Mouse (Mus musculus): ENCODE data around the gene Cenpt. TPM values are rescaled to one million over a fixed set of nuclear protein-coding genes. Genes with fewer than 3 reads are reported as not detected.

Gene Cenpt
- polyA plus RNA-seq, 1 experiment from 2014 or later: 40.5 TPM

- Histone ChIP-seq H3K27ac (replicated peaks) (peak overlapping the region; percentile 80), H3K9ac (no peak overlapping the region), H3K4me2 (peak overlapping the region; percentile 39), H3K9me3 (no peaks in the 10 kb centered on the region), H3K4me1 (peaks cover 40% of the 10 kb centered on the region), H3K4me3 (peak overlapping the region; percentile 18), H3K36me3 (peaks cover 22% of the 10 kb centered on the region), H3K27me3 (replicated peaks) (peaks cover 10% of the 10 kb centered on the region; the same call in 1 of the 2 replicates)
- no peak for ATAC-seq (ENCODE audit: extremely low read depth, insufficient number of reproducible peaks, low FRiP score, low TSS enrichment)
- 83% methylated on average over 6 of the region's 6 CpGs for WGBS
Observed at GRCm38 (mm10) chr8:105801153-105801904, 51.7 kb downstream of the Cenpt start.

GRCm38 (mm10) chr8:105799091-105799812 lies 53.8 kb downstream of the Cenpt start:
- H3K27me3 ChIP-seq (replicated peaks): peaks cover 28% of the 10 kb centered on the region

GRCm38 (mm10) chr8:105798408-105798807 lies 54.7 kb downstream of the Cenpt start:
- peak overlapping the region; percentile 55 for H3K4me2 ChIP-seq
- no peak overlapping the region for H3K4me3 ChIP-seq
- no peak for ATAC-seq (ENCODE audit: extremely low read depth, insufficient number of reproducible peaks, low FRiP score, low TSS enrichment)
- peaks cover 50% of the 10 kb centered on the region for H3K4me1 ChIP-seq
- H3K36me3 ChIP-seq: peaks cover 12% of the 10 kb centered on the region
- no peaks in the 10 kb centered on the region for H3K9me3 ChIP-seq
- H3K9ac ChIP-seq: no peak overlapping the region
- 95% methylated on average over 5 of the region's 5 CpGs for WGBS
- H3K27ac ChIP-seq (replicated peaks): peak overlapping the region; percentile 80
- peaks cover 28% of the 10 kb centered on the region for H3K27me3 ChIP-seq (replicated peaks)

More at GRCm38 (mm10) chr8:105799091-105799812, 53.8 kb downstream of the Cenpt start:
- H3K27ac ChIP-seq (replicated peaks): peak overlapping the region; percentile 80
- peak overlapping the region; percentile 13 for H3K4me3 ChIP-seq
- H3K4me2 ChIP-seq: peak overlapping the region; percentile 55
- ATAC-seq (ENCODE audit: extremely low read depth, insufficient number of reproducible peaks, low FRiP score, low TSS enrichment): peak; percentile 60; the same call in 1 of the 2 replicates
- no peak overlapping the region; the same call in 1 of the 2 replicates for H3K9ac ChIP-seq
- 30% methylated on average over 8 of the region's 8 CpGs for WGBS
- peaks cover 49% of the 10 kb centered on the region for H3K4me1 ChIP-seq
- peaks cover 16% of the 10 kb centered on the region for H3K36me3 ChIP-seq
- H3K9me3 ChIP-seq: no peaks in the 10 kb centered on the region

- 83% methylated on average over 1 of the region's 1 CpGs for WGBS
Observed at GRCm38 (mm10) chr8:105795785-105796184, 57.3 kb downstream of the Cenpt start.

More at GRCm38 (mm10) chr8:105795785-105796184, 57.3 kb downstream of the Cenpt start:
- Histone ChIP-seq H3K4me1 (peaks cover 36% of the 10 kb centered on the region), H3K27me3 (replicated peaks) (peaks cover 30% of the 10 kb centered on the region), H3K9ac (no peak overlapping the region), H3K9me3 (no peaks in the 10 kb centered on the region), H3K4me3 (no peak overlapping the region), H3K4me2 (no peak overlapping the region), H3K36me3 (peaks cover 11% of the 10 kb centered on the region), H3K27ac (replicated peaks) (no peak overlapping the region)
- ATAC-seq (ENCODE audit: extremely low read depth, insufficient number of reproducible peaks, low FRiP score, low TSS enrichment): no peak

Other genes starting within 250 kb of the Cenpt start
- 32.1 and 32.5 TPM in 2 replicates for gene Ripor1, start 248.0 kb downstream of the Cenpt start, polyA plus RNA-seq (2015; fragmentation: Nextera tagmentation; extraction: Ambion mirVana)
- gene Ctcf, start 216.7 kb downstream of the Cenpt start, polyA plus RNA-seq (2015; fragmentation: Nextera tagmentation; extraction: Ambion mirVana): 67.1 and 76.2 TPM in 2 replicates
- 0.23 TPM in 1 of 2 replicates, not detected in the other for gene Agrp, start 215.9 kb downstream of the Cenpt start, polyA plus RNA-seq (2015; fragmentation: Nextera tagmentation; extraction: Ambion mirVana)
- gene Carmil2, start 167.0 kb downstream of the Cenpt start, polyA plus RNA-seq (2015; fragmentation: Nextera tagmentation; extraction: Ambion mirVana): 0.27 TPM in 2 replicates
- 41.6 and 44.0 TPM in 2 replicates for gene Acd, start 152.2 kb downstream of the Cenpt start, polyA plus RNA-seq (2015; fragmentation: Nextera tagmentation; extraction: Ambion mirVana)
- gene Pard6a, start 152.1 kb downstream of the Cenpt start, polyA plus RNA-seq (2015; fragmentation: Nextera tagmentation; extraction: Ambion mirVana): 11.6 and 11.9 TPM in 2 replicates
- gene 4933405L10Rik, start 145.6 kb downstream of the Cenpt start, polyA plus RNA-seq (2015; fragmentation: Nextera tagmentation; extraction: Ambion mirVana): not detected in 2 replicates
- gene Enkd1, start 145.1 kb downstream of the Cenpt start, polyA plus RNA-seq (2015; fragmentation: Nextera tagmentation; extraction: Ambion mirVana): 12.5 and 13.3 TPM in 2 replicates
- gene Gfod2, start 94.6 kb downstream of the Cenpt start, polyA plus RNA-seq (2015; fragmentation: Nextera tagmentation; extraction: Ambion mirVana): 9.6 and 12.1 TPM in 2 replicates
- 9.2 and 9.8 TPM in 2 replicates for gene Ranbp10, start 25.9 kb downstream of the Cenpt start, polyA plus RNA-seq (2015; fragmentation: Nextera tagmentation; extraction: Ambion mirVana)
- gene Tsnaxip1, start 25.5 kb downstream of the Cenpt start, polyA plus RNA-seq (2015; fragmentation: Nextera tagmentation; extraction: Ambion mirVana): 0.19 TPM in 1 of 2 replicates, not detected in the other
- 44.8 and 47.1 TPM in 2 replicates for gene Thap11, start 1.9 kb upstream of the Cenpt start, polyA plus RNA-seq (2015; fragmentation: Nextera tagmentation; extraction: Ambion mirVana)
- gene Nutf2, start 7.3 kb upstream of the Cenpt start, polyA plus RNA-seq (2015; fragmentation: Nextera tagmentation; extraction: Ambion mirVana): 177 and 212 TPM in 2 replicates
- 28.9 and 30.6 TPM in 2 replicates for gene Edc4, start 27.6 kb upstream of the Cenpt start, polyA plus RNA-seq (2015; fragmentation: Nextera tagmentation; extraction: Ambion mirVana)
- 0.52 and 0.88 TPM in 2 replicates for gene Nrn1l, start 40.3 kb upstream of the Cenpt start, polyA plus RNA-seq (2015; fragmentation: Nextera tagmentation; extraction: Ambion mirVana)
- 23.6 and 24.6 TPM in 2 replicates for gene Pskh1, start 47.2 kb upstream of the Cenpt start, polyA plus RNA-seq (2015; fragmentation: Nextera tagmentation; extraction: Ambion mirVana)
- 0.74 and 1.1 TPM in 2 replicates for gene Ctrl, start 80.6 kb upstream of the Cenpt start, polyA plus RNA-seq (2015; fragmentation: Nextera tagmentation; extraction: Ambion mirVana)
- 51.9 and 61.3 TPM in 2 replicates for gene Psmb10, start 85.2 kb upstream of the Cenpt start, polyA plus RNA-seq (2015; fragmentation: Nextera tagmentation; extraction: Ambion mirVana)
- 1.5 and 3.0 TPM in 2 replicates for gene Lcat, start 90.1 kb upstream of the Cenpt start, polyA plus RNA-seq (2015; fragmentation: Nextera tagmentation; extraction: Ambion mirVana)
- gene Slc12a4, start 112.8 kb upstream of the Cenpt start, polyA plus RNA-seq (2015; fragmentation: Nextera tagmentation; extraction: Ambion mirVana): 37.7 and 39.4 TPM in 2 replicates
- gene Dpep3, start 126.2 kb upstream of the Cenpt start, polyA plus RNA-seq (2015; fragmentation: Nextera tagmentation; extraction: Ambion mirVana): not detected in 2 replicates
- 16.4 and 16.7 TPM in 2 replicates for gene Dus2, start 138.1 kb upstream of the Cenpt start, polyA plus RNA-seq (2015; fragmentation: Nextera tagmentation; extraction: Ambion mirVana)
- 0.22 and 0.35 TPM in 2 replicates for gene Dpep2nb, start 152.7 kb upstream of the Cenpt start, polyA plus RNA-seq (2015; fragmentation: Nextera tagmentation; extraction: Ambion mirVana)
- 12.2 and 12.5 TPM in 2 replicates for gene Ddx28, start 158.6 kb upstream of the Cenpt start, polyA plus RNA-seq (2015; fragmentation: Nextera tagmentation; extraction: Ambion mirVana)
- gene Nfatc3, start 205.6 kb upstream of the Cenpt start, polyA plus RNA-seq (2015; fragmentation: Nextera tagmentation; extraction: Ambion mirVana): 3.4 and 4.5 TPM in 2 replicates